10 mouse cellular contexts compared by ENCODE assay signal in genomic region chr3:96249034-96249345, GRCm38 (mm10). TPM values are rescaled to one million over a fixed set of nuclear protein-coding genes. Genes with fewer than 3 reads are reported as not detected.
DNase-seq lines count a peak whose midpoint lies in the region; ATAC-seq and TF ChIP-seq lines count a peak whose summit lies in the region.
"Had no signal": no experiment of that assay in that cellular context is flagged by ENCODE, and none has a peak within 500 bp of the region (broad histone marks: within the 10 kb centered on the region; RNA-seq: fewer than 3 reads in every experiment).

No protein-coding gene starts in this region.

- H3K9me3 ChIP-seq in heart, embryonic 16.5 days (replicated peaks; ENCODE audit: control insufficient read depth, low read length) = no peaks in the 10 kb centered on the region
- no peaks in the 10 kb centered on the region for H3K9me3 ChIP-seq in embryonic facial prominence, embryonic 11.5 days (replicated peaks; ENCODE audit: control insufficient read depth, low read length)
- no peaks in the 10 kb centered on the region for H3K9me3 ChIP-seq in limb, embryonic 14.5 days (ENCODE audit: control insufficient read depth, low read length)

- WGBS in heart, embryonic 16.5 days = 57% methylated on average over 4 of the region's 4 CpGs
- 57% methylated on average over 4 of the region's 4 CpGs for WGBS in embryonic facial prominence, embryonic 11.5 days
- WGBS in limb, embryonic 14.5 days = 48% methylated on average over 4 of the region's 4 CpGs

- no peak overlapping the region for H3K27ac ChIP-seq in heart, embryonic 16.5 days (ENCODE audit: low read length)
- 0 out of 2 replicates have a peak overlapping the region, but pooled peaks have one; percentile 28 for H3K27ac ChIP-seq in embryonic facial prominence, embryonic 11.5 days (replicated peaks; ENCODE audit: low read depth, low read length)
- H3K27ac ChIP-seq in limb, embryonic 14.5 days (replicated peaks; ENCODE audit: low read depth, low read length) = no peak overlapping the region

- ATAC-seq in heart, embryonic 16.5 days (replicated peaks; ENCODE audit: extremely low read depth, insufficient read depth, low FRiP score) = no peak
- no peak for ATAC-seq in embryonic facial prominence, embryonic 11.5 days (replicated peaks; ENCODE audit: insufficient number of reproducible peaks, low FRiP score, low TSS enrichment, low read depth)
- ATAC-seq in limb, embryonic 14.5 days (ENCODE audit: low FRiP score, low read depth) = no peak

- no peak for TF ChIP-seq POLR2A in limb, embryonic 14.5 days (IDR thresholded peaks at IDR 0.05; ENCODE audit: borderline replicate concordance, extremely low read depth, insufficient read depth, insufficient read length)

- H3K4me2 ChIP-seq in heart, embryonic 16.5 days (ENCODE audit: low read depth, low read length) = peak overlapping the region; percentile 63; the same call in 1 of the 2 replicates
- H3K4me2 ChIP-seq in embryonic facial prominence, embryonic 11.5 days (ENCODE audit: low read depth, low read length) = peak overlapping the region; percentile 23
- H3K4me2 ChIP-seq in limb, embryonic 14.5 days (replicated peaks; ENCODE audit: low read depth, low read length, severe bottlenecking) = peak overlapping the region; percentile 49; the same call in 1 of the 2 replicates

- no peak for DNase-seq in heart, adult 8-10 months (ENCODE audit: low spot score)
- peak; percentile 76 for DNase-seq in 3134 (ENCODE audit: extremely low read depth, insufficient read length, low spot score)
- no peak for DNase-seq in embryonic facial prominence, embryonic 11.5 days (ENCODE audit: low spot score)
- DNase-seq in limb, embryonic 14.5 days (ENCODE audit: low spot score) = no peak
- no peak for DNase-seq in adrenal gland, postnatal 4 days (ENCODE audit: low spot score in 2 of 2)
- no peak for DNase-seq in embryo, embryonic 10 days (ENCODE audit: low spot score)
- no peak for DNase-seq in cerebellum, postnatal 14 days

- H3K4me1 ChIP-seq in heart, embryonic 16.5 days (ENCODE audit: control insufficient read depth, insufficient read depth, low read length) = peaks cover 20% of the 10 kb centered on the region
- H3K4me1 ChIP-seq in embryonic facial prominence, embryonic 11.5 days (ENCODE audit: control insufficient read depth, insufficient read depth, low read length) = no peaks in the 10 kb centered on the region; the same call in 1 of the 2 replicates
- H3K4me1 ChIP-seq in limb, embryonic 14.5 days (ENCODE audit: control insufficient read depth, insufficient read depth, low read length) = peaks cover 20% of the 10 kb centered on the region

- H3K27me3 ChIP-seq in heart, embryonic 16.5 days (ENCODE audit: control insufficient read depth, insufficient read depth, low read length) = no peaks in the 10 kb centered on the region
- H3K27me3 ChIP-seq in embryonic facial prominence, embryonic 11.5 days (ENCODE audit: control insufficient read depth, insufficient read depth, low read length) = no peaks in the 10 kb centered on the region
- no peaks in the 10 kb centered on the region for H3K27me3 ChIP-seq in limb, embryonic 14.5 days (ENCODE audit: control insufficient read depth, insufficient read depth, low read length)

- no peak overlapping the region for H3K4me3 ChIP-seq in heart, embryonic 16.5 days (ENCODE audit: low read length)
- peak overlapping the region; percentile 48; the same call in 1 of the 2 replicates for H3K4me3 ChIP-seq in embryonic facial prominence, embryonic 11.5 days (ENCODE audit: low read depth, low read length)
- 0 out of 2 replicates have a peak overlapping the region, but pooled peaks have one; percentile 39 for H3K4me3 ChIP-seq in limb, embryonic 14.5 days (replicated peaks; ENCODE audit: low read length)

- H3K9ac ChIP-seq in heart, embryonic 16.5 days (ENCODE audit: low read length) = no peak overlapping the region
- no peak overlapping the region for H3K9ac ChIP-seq in embryonic facial prominence, embryonic 11.5 days (replicated peaks; ENCODE audit: low read length)
- H3K9ac ChIP-seq in limb, embryonic 14.5 days (ENCODE audit: low read depth, low read length, severe bottlenecking) = no peak overlapping the region

- no peaks in the 10 kb centered on the region for H3K36me3 ChIP-seq in heart, embryonic 16.5 days (ENCODE audit: control insufficient read depth, insufficient read depth)
- H3K36me3 ChIP-seq in embryonic facial prominence, embryonic 11.5 days (replicated peaks; ENCODE audit: control insufficient read depth, insufficient read depth, low read depth, low read length) = no peaks in the 10 kb centered on the region
- no peaks in the 10 kb centered on the region for H3K36me3 ChIP-seq in limb, embryonic 14.5 days (ENCODE audit: control insufficient read depth, insufficient read depth, low read length)

RNA-seq across cellular contexts. Expression of gene Hist2h3c1, which starts 2.5 kb away (rescaled TPM):
- polyA plus RNA-seq in heart, embryonic 16.5 days (2015; fragmentation: Nextera tagmentation; extraction: Ambion mirVana) = 0.76 and 1.2 TPM in 2 replicates
- total RNA-seq in heart, adult 8-10 months (2022) = not detected
- polyA plus RNA-seq in embryonic facial prominence, embryonic 11.5 days (2014; fragmentation: Nextera tagmentation; extraction: Ambion mirVana) = 0.50 and 1.8 TPM in 2 replicates
- polyA plus RNA-seq in limb, embryonic 14.5 days (2012; rRNA removed) = not detected in 2 replicates
- 0.66 and 2.4 TPM in 2 replicates for polyA plus RNA-seq in limb, embryonic 14.5 days (2014; fragmentation: Nextera tagmentation; extraction: Ambion mirVana)
- total RNA-seq in adrenal gland, postnatal 4 days (2021) = 1 to 10 TPM in 1 of 2 experiments, under 1 TPM in 1; 0.98 to 1.6 TPM
- total RNA-seq: neutrophil, adult 5-6 weeks had no signal
- polyA plus RNA-seq: large intestine, adult 2 months had no signal

RNA-seq across cellular contexts. Expression of gene Hist2h2aa1, which starts 3.7 kb away (rescaled TPM):
- 11.8 and 12.6 TPM in 2 replicates for polyA plus RNA-seq in heart, embryonic 16.5 days (2015; fragmentation: Nextera tagmentation; extraction: Ambion mirVana)
- 10 to 100 TPM in 3 of 4 experiments, 1 to 10 TPM in 1; 8.5 to 81.5 (median 26.6) TPM for total RNA-seq in heart, adult 8-10 months (2022)
- 7.0 and 15.3 TPM in 2 replicates for polyA plus RNA-seq in embryonic facial prominence, embryonic 11.5 days (2014; fragmentation: Nextera tagmentation; extraction: Ambion mirVana)
- polyA plus RNA-seq in limb, embryonic 14.5 days (2012; rRNA removed) = 44.2 and 73.5 TPM in 2 replicates
- 18.1 and 21.2 TPM in 2 replicates for polyA plus RNA-seq in limb, embryonic 14.5 days (2014; fragmentation: Nextera tagmentation; extraction: Ambion mirVana)
- 10 to 100 TPM; 34.3 to 35.1 TPM for total RNA-seq in adrenal gland, postnatal 4 days (2021)

RNA-seq across cellular contexts. Expression of gene Hist2h2aa2, which starts 8.9 kb away (rescaled TPM):
- 37.9 and 41.1 TPM in 2 replicates for polyA plus RNA-seq in heart, embryonic 16.5 days (2015; fragmentation: Nextera tagmentation; extraction: Ambion mirVana)
- total RNA-seq in heart, adult 8-10 months (2022) = 100 to 1,000 TPM; 141 to 256 (median 216) TPM
- polyA plus RNA-seq in embryonic facial prominence, embryonic 11.5 days (2014; fragmentation: Nextera tagmentation; extraction: Ambion mirVana) = 45.8 and 51.6 TPM in 2 replicates
- 9.7 and 28.1 TPM in 2 replicates for polyA plus RNA-seq in limb, embryonic 14.5 days (2012; rRNA removed)
- 30.9 and 33.1 TPM in 2 replicates for polyA plus RNA-seq in limb, embryonic 14.5 days (2014; fragmentation: Nextera tagmentation; extraction: Ambion mirVana)
- 1,000 to 10,000 TPM; 1,421 to 1,566 TPM for total RNA-seq in adrenal gland, postnatal 4 days (2021)

RNA-seq across cellular contexts. Expression of gene Hist2h3c2, which starts 10.1 kb away (rescaled TPM):
- polyA plus RNA-seq in heart, embryonic 16.5 days (2015; fragmentation: Nextera tagmentation; extraction: Ambion mirVana) = 2.7 and 3.8 TPM in 2 replicates
- total RNA-seq in heart, adult 8-10 months (2022) = 1 to 10 TPM; 4.1 to 8.4 (median 6.8) TPM
- polyA plus RNA-seq in embryonic facial prominence, embryonic 11.5 days (2014; fragmentation: Nextera tagmentation; extraction: Ambion mirVana) = 9.8 and 11.8 TPM in 2 replicates
- 74.4 and 95.3 TPM in 2 replicates for polyA plus RNA-seq in limb, embryonic 14.5 days (2012; rRNA removed)
- polyA plus RNA-seq in limb, embryonic 14.5 days (2014; fragmentation: Nextera tagmentation; extraction: Ambion mirVana) = 8.0 and 9.3 TPM in 2 replicates
- 100 to 1,000 TPM; 197 to 262 TPM for total RNA-seq in adrenal gland, postnatal 4 days (2021)

RNA-seq across cellular contexts. Expression of gene Hist2h4, which starts 14.1 kb away (rescaled TPM):
- 2.4 and 5.8 TPM in 2 replicates for polyA plus RNA-seq in heart, embryonic 16.5 days (2015; fragmentation: Nextera tagmentation; extraction: Ambion mirVana)
- 10 to 100 TPM; 10.8 to 16.2 (median 12.3) TPM for total RNA-seq in heart, adult 8-10 months (2022)
- 4.4 TPM in 2 replicates for polyA plus RNA-seq in embryonic facial prominence, embryonic 11.5 days (2014; fragmentation: Nextera tagmentation; extraction: Ambion mirVana)
- 5.9 and 6.4 TPM in 2 replicates for polyA plus RNA-seq in limb, embryonic 14.5 days (2012; rRNA removed)
- 8.5 and 11.1 TPM in 2 replicates for polyA plus RNA-seq in limb, embryonic 14.5 days (2014; fragmentation: Nextera tagmentation; extraction: Ambion mirVana)
- total RNA-seq in adrenal gland, postnatal 4 days (2021) = 100 to 1,000 TPM in 1 of 2 experiments, 10 to 100 TPM in 1; 97.3 to 110 TPM
